ENCODE assay signal across 21 mouse cellular contexts in the genomic region with DNA sequence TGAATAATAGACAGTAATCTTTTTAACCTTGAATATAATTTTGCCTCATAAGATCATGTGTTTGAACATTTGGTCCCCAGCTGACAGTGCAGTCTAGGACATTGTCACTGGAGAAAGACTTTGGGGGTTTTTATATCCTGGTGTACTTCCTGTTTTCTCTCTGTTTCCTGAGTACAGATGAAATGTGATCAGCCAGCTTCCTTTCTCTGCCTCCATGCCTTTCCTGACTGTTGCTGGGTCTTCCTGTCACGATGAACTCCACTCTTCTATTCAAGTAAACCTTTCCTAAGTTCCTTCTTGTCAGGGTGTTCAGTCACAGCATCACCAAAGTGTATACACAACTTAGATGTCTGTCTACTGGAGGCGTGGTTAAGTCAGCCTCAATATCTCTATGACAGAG. TPM values are rescaled to one million over a fixed set of nuclear protein-coding genes. Genes with fewer than 3 reads are reported as not detected.
DNase-seq lines count a peak whose midpoint lies in the region; ATAC-seq and TF ChIP-seq lines count a peak whose summit lies in the region.
"Had no signal": no experiment of that assay in that cellular context is flagged by ENCODE, and none has a peak within 500 bp of the region (broad histone marks: within the 10 kb centered on the region; RNA-seq: fewer than 3 reads in every experiment).

No protein-coding gene starts in this region.

- H3K27ac ChIP-seq in kidney, adult 2 months (ENCODE audit: insufficient read depth, low read depth, low read length): no peak overlapping the region
- peak overlapping the region; percentile 6; the same call in 1 of the 2 replicates for H3K27ac ChIP-seq in lung, embryonic 14.5 days (ENCODE audit: low read depth)
- peak overlapping the region; percentile 51 for H3K27ac ChIP-seq in bone marrow macrophage, adult 2 months (ENCODE audit: insufficient read depth, low read depth, low read length)
- H3K27ac ChIP-seq: forebrain, embryonic 12.5 days; hindbrain, embryonic 15.5 days; intestine, embryonic 15.5 days; limb, embryonic 13.5 days; liver, embryonic 15.5 days; stomach, postnatal 0 days had no signal

- DNase-seq in kidney, adult 2 months: peak; percentile 7
- DNase-seq in kidney, postnatal 25 days: no peak
- DNase-seq in lung, embryonic 14.5 days: peak; percentile 17
- no peak for DNase-seq in lung, adult 2 months
- no peak for DNase-seq in layer of hippocampus, adult 8-10 months (ENCODE audit: low spot score in 2 of 2)
- no peak for DNase-seq in cerebellum, adult 11 months
- DNase-seq: adrenal gland, postnatal 36 days; cerebellum, adult 2 months; cerebellum, postnatal 36 days; heart, postnatal 36 days; lung, postnatal 4 days; retina, postnatal 1 day had no signal

- no peak overlapping the region for H3K9ac ChIP-seq in lung, embryonic 14.5 days
- H3K9ac ChIP-seq: forebrain, embryonic 12.5 days; hindbrain, embryonic 15.5 days; intestine, embryonic 15.5 days; limb, embryonic 13.5 days; liver, embryonic 15.5 days had no signal

- no peaks in the 10 kb centered on the region for H3K27me3 ChIP-seq in kidney, adult 2 months (replicated peaks; ENCODE audit: control insufficient read depth, insufficient read depth, low read length)
- no peaks in the 10 kb centered on the region for H3K27me3 ChIP-seq in lung, embryonic 14.5 days (ENCODE audit: insufficient read depth, low read length)
- H3K27me3 ChIP-seq: forebrain, embryonic 12.5 days; hindbrain, embryonic 15.5 days; intestine, embryonic 15.5 days; limb, embryonic 13.5 days; liver, embryonic 15.5 days had no signal

- TF ChIP-seq POLR2A in kidney, adult 2 months (IDR thresholded peaks at IDR 0.05; ENCODE audit: low read depth, low read length): no peak
- no peak for TF ChIP-seq POLR2A in lung, adult 2 months (IDR thresholded peaks at IDR 0.05; ENCODE audit: borderline replicate concordance, extremely low read depth, low read depth, low read length)
- no peak for TF ChIP-seq POLR2A in bone marrow macrophage, adult 2 months (IDR thresholded peaks at IDR 0.05; ENCODE audit: borderline replicate concordance, low read depth, low read length)

- H3K4me1 ChIP-seq in kidney, adult 2 months (ENCODE audit: control insufficient read depth, insufficient read depth, low read length): no peaks in the 10 kb centered on the region; the same call in 1 of the 2 replicates
- H3K4me1 ChIP-seq in lung, embryonic 14.5 days (ENCODE audit: insufficient read depth): 0 out of 2 replicates have a peak, but pooled peaks cover 6% of the 10 kb centered on the region
- H3K4me1 ChIP-seq in lung, adult 2 months (ENCODE audit: control insufficient read depth, insufficient read depth, low read length): 0 out of 2 replicates have a peak, but pooled peaks cover 2% of the 10 kb centered on the region
- H3K4me1 ChIP-seq in bone marrow macrophage, adult 2 months (ENCODE audit: control insufficient read depth, insufficient read depth, low read length): peaks cover 8% of the 10 kb centered on the region
- H3K4me1 ChIP-seq: forebrain, embryonic 12.5 days; liver, embryonic 15.5 days had no signal

- no peaks in the 10 kb centered on the region for H3K9me3 ChIP-seq in lung, embryonic 14.5 days (ENCODE audit: low read depth, low read length)
- H3K9me3 ChIP-seq: forebrain, embryonic 12.5 days; hindbrain, embryonic 15.5 days; intestine, embryonic 15.5 days; limb, embryonic 13.5 days; liver, embryonic 15.5 days had no signal

- no peak overlapping the region for H3K4me2 ChIP-seq in lung, embryonic 14.5 days
- H3K4me2 ChIP-seq: forebrain, embryonic 12.5 days; hindbrain, embryonic 15.5 days; intestine, embryonic 15.5 days; limb, embryonic 13.5 days; liver, embryonic 15.5 days; midbrain, embryonic 11.5 days had no signal

- 66% methylated on average over 2 of the region's 2 CpGs for WGBS in kidney, adult 2 months
- 50% methylated on average over 2 of the region's 2 CpGs for WGBS in lung, embryonic 14.5 days
- WGBS in lung, adult 2 months: 50% methylated on average over 2 of the region's 2 CpGs

- no peak for TF ChIP-seq CTCF in kidney, adult 2 months (conservative IDR thresholded peaks at IDR 0.05; ENCODE audit: insufficient read depth, insufficient read length, low read depth, low read length)
- no peak for TF ChIP-seq CTCF in lung, embryonic 14.5 days (IDR thresholded peaks at IDR 0.05; ENCODE audit: low read depth)
- TF ChIP-seq CTCF in lung, adult 2 months (IDR thresholded peaks at IDR 0.05; ENCODE audit: insufficient read depth, low read length): no peak
- no peak for TF ChIP-seq CTCF in bone marrow macrophage, adult 2 months (IDR thresholded peaks at IDR 0.05; ENCODE audit: low read depth, low read length)

- no peak overlapping the region for H3K4me3 ChIP-seq in kidney, adult 2 months (ENCODE audit: insufficient read depth, low read depth, low read length)
- H3K4me3 ChIP-seq in lung, embryonic 14.5 days (ENCODE audit: low read depth, low read length): no peak overlapping the region
- H3K4me3 ChIP-seq in lung, adult 2 months (replicated peaks; ENCODE audit: extremely low read depth, low read depth, low read length): no peak overlapping the region
- H3K4me3 ChIP-seq in bone marrow macrophage, adult 2 months (ENCODE audit: insufficient read depth, low read length): no peak overlapping the region
- H3K4me3 ChIP-seq: forebrain, embryonic 12.5 days; hindbrain, embryonic 15.5 days; intestine, embryonic 15.5 days; limb, embryonic 13.5 days; liver, embryonic 15.5 days had no signal

- no peak for ATAC-seq in lung, embryonic 14.5 days (ENCODE audit: insufficient read depth)
- ATAC-seq: intestine, embryonic 15.5 days had no signal

- no peaks in the 10 kb centered on the region for H3K36me3 ChIP-seq in kidney, adult 2 months (ENCODE audit: control insufficient read depth, insufficient read depth, low read length)
- H3K36me3 ChIP-seq in lung, embryonic 14.5 days (ENCODE audit: insufficient read depth): no peaks in the 10 kb centered on the region
- H3K36me3 ChIP-seq: forebrain, embryonic 12.5 days; G1E; hindbrain, embryonic 15.5 days; intestine, embryonic 15.5 days; limb, embryonic 13.5 days; liver, embryonic 15.5 days had no signal

RNA-seq across cellular contexts. Expression of a gene that starts 59.6 kb away (rescaled TPM):
- polyA plus RNA-seq in kidney, adult 2 months (2012; rRNA removed): 8.5 and 11.4 TPM in 2 replicates
- 4.6 and 5.1 TPM in 2 replicates for polyA plus RNA-seq in lung, embryonic 14.5 days (2014; fragmentation: Nextera tagmentation; extraction: Ambion mirVana)
- polyA plus RNA-seq in lung, adult 2 months (2012; rRNA removed): 140 and 188 TPM in 2 replicates
- polyA plus RNA-seq in bone marrow macrophage, adult 2 months (2012; ENCODE audit: insufficient read depth, insufficient read length, missing spikeins): 9.7 and 10.3 TPM in 2 replicates
- 1 to 10 TPM; 5.8 to 8.6 (median 6.8) TPM for total RNA-seq in layer of hippocampus, adult 8-10 months (2022)
- total RNA-seq: G1E had no signal

Comparison
In these comparisons a context has a peak if more than half of its experiments do, and no peak if none do; other contexts are left out.
1. DNase-seq: peak in kidney, adult 2 months (single experiment) and lung, embryonic 14.5 days (single experiment); none in kidney, postnatal 25 days (0 of 2), lung, adult 2 months (single experiment), layer of hippocampus, adult 8-10 months (0 of 2) and cerebellum, adult 11 months (single experiment).
2. RNA of a gene that starts 59.6 kb away (polyA plus RNA-seq): 140 to 188 TPM in lung, adult 2 months; 9.7 to 10.3 TPM in bone marrow macrophage, adult 2 months, 8.5 to 11.4 TPM in kidney, adult 2 months and 4.6 to 5.1 TPM in lung, embryonic 14.5 days; every median in the first group is over 10 times any median in the second.